ENCODE assay signal across 8 mouse cellular contexts in the genomic region with DNA sequence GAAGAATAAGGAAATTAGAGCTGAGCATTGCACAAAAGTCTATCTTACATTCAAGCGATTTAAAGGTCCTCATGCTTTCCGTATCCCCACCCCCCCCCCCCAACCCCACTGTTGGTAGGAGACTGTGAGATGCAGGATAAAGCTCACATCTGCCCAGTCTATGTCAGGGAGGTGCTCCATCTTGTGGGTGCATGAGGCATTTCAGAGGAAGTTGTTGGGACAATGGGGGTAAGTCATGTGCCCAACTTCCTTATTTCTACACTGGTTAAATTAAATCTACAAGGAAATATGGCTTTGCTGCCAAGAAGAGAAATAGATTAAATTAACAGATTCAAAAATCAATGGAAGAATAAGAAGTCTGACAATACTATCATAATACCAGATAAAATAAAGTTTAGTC. TPM values are rescaled to one million over a fixed set of nuclear protein-coding genes. Genes with fewer than 3 reads are reported as not detected.
DNase-seq lines count a peak whose midpoint lies in the region; ATAC-seq lines count a peak whose summit lies in the region.

No protein-coding gene starts in this region.

- peak; percentile 59; the same call in 1 of the 2 replicates for ATAC-seq in frontal cortex, adult (ENCODE audit: low TSS enrichment)

- no peak for DNase-seq in frontal cortex, postnatal 14 days (ENCODE audit: low spot score in 2 of 2)
- DNase-seq in spleen, postnatal 36 days (ENCODE audit: low spot score in 2 of 2): peak; percentile 37 to 42
- DNase-seq in spleen, adult 12 weeks (ENCODE audit: low spot score): no peak
- peak; percentile 22 for DNase-seq in lung, postnatal 10 days
- peak; percentile 46 for DNase-seq in thymus, postnatal 4 days
- no peak for DNase-seq in layer of hippocampus, postnatal 36 days
- no peak for DNase-seq in gastrocnemius, postnatal 36 days

- intact Hi-C loops in gastrocnemius, postnatal 36 days (cut with DNase I): no loop called here

RNA-seq across cellular contexts. Expression of gene Slc17a1, which starts 18.0 kb away (rescaled TPM):
- not detected for total RNA-seq in layer of hippocampus, postnatal 36 days (2021)
- not detected for total RNA-seq in gastrocnemius, postnatal 36 days (2021)

RNA-seq across cellular contexts. Expression of gene Slc17a4, which starts 29.3 kb away (rescaled TPM):
- total RNA-seq in layer of hippocampus, postnatal 36 days (2021): not detected
- total RNA-seq in gastrocnemius, postnatal 36 days (2021): not detected

RNA-seq across cellular contexts. Expression of gene Slc17a3, which starts 46.3 kb away (rescaled TPM):
- total RNA-seq in layer of hippocampus, postnatal 36 days (2021): not detected
- total RNA-seq in gastrocnemius, postnatal 36 days (2021): not detected

RNA-seq across cellular contexts. Expression of gene Hist1h2ba, which starts 48.4 kb away (rescaled TPM):
- not detected for total RNA-seq in layer of hippocampus, postnatal 36 days (2021)
- total RNA-seq in gastrocnemius, postnatal 36 days (2021): not detected

RNA-seq across cellular contexts. Expression of gene Hist1h2aa, which starts 48.7 kb away (rescaled TPM):
- not detected for total RNA-seq in layer of hippocampus, postnatal 36 days (2021)
- total RNA-seq in gastrocnemius, postnatal 36 days (2021): not detected

Comparison
In these comparisons a context has a peak if more than half of its experiments do, and no peak if none do; other contexts are left out.
1. DNase-seq: peak in spleen, postnatal 36 days (2 of 2), lung, postnatal 10 days (single experiment) and thymus, postnatal 4 days (single experiment); none in frontal cortex, postnatal 14 days (0 of 2), spleen, adult 12 weeks (single experiment), layer of hippocampus, postnatal 36 days (0 of 2) and gastrocnemius, postnatal 36 days (0 of 2).